Mouse (Mus musculus) heart, adult 2 months (tissue): Measurements from ENCODE around the gene Arl4c. TPM values are rescaled to one million over a fixed set of nuclear protein-coding genes. Genes with fewer than 3 reads are reported as not detected.

ENCODE experiments used
- DNase-seq, 2 experiments: peaks; one replicate each; pipeline ENCODE4 v3.0.0; 2021
- H3K27ac ChIP-seq: fragments of 200-600 bp; 2 replicates; pipeline ENCODE4 v1.8.1; 2022
- H3K27me3 ChIP-seq: fragments of 200-500 bp; 2 replicates; pipeline ENCODE4 v1.6.1; 2012; ENCODE audit warnings: mild to moderate bottlenecking, low read length, inconsistent platforms, mixed read lengths; ENCODE audit not compliant: control insufficient read depth, insufficient read depth
- H3K36me3 ChIP-seq: fragments of 200-500 bp; 2 replicates; pipeline ENCODE4 v1.6.1; 2012; ENCODE audit warnings: low read length, inconsistent platforms; ENCODE audit not compliant: control insufficient read depth, insufficient read depth
- H3K4me1 ChIP-seq: fragments of 200-500 bp; 2 replicates; pipeline ENCODE4 v1.6.1; 2011; ENCODE audit warnings: low read length; ENCODE audit not compliant: control insufficient read depth, insufficient read depth
- H3K4me3 ChIP-seq: fragments of 200-600 bp; 2 replicates; pipeline ENCODE4 v1.8.1; 2022
- H3K79me2 ChIP-seq: fragments of 200-500 bp; replicated peaks from 2 replicates; pipeline ENCODE4 v1.6.1; 2012; ENCODE audit warnings: mild to moderate bottlenecking, inconsistent platforms, low read length, moderate library complexity, mixed read lengths; ENCODE audit not compliant: control insufficient read depth, insufficient read depth
- H3K9ac ChIP-seq: fragments of 200-500 bp; 2 replicates; pipeline ENCODE4 v1.6.1; 2012; ENCODE audit warnings: low read depth, mild to moderate bottlenecking, control low read depth, inconsistent platforms, low read length, mixed read lengths
- CTCF ChIP-seq: fragments of 200-600 bp; IDR thresholded peaks from 2 replicates; pipeline ENCODE4 v1.8.1; 2022; ENCODE audit warnings: antibody characterized with exemption, mild to moderate bottlenecking, moderate library complexity
- EP300 ChIP-seq: fragments of 200-500 bp; IDR thresholded peaks from 2 replicates; pipeline ENCODE4 v1.6.1; 2011; ENCODE audit warnings: low read depth, low read length, control low read depth; ENCODE audit not compliant: insufficient read depth
- POLR2A ChIP-seq: fragments of 200-500 bp; IDR thresholded peaks from 2 replicates; pipeline ENCODE4 v1.6.1; 2011; ENCODE audit warnings: mild to moderate bottlenecking, low read depth, low read length, control low read depth; ENCODE audit not compliant: insufficient read depth
- WGBS: fragments of 180-500 bp; shearing (Covaris S2); methylation state at CpG from one replicate; pipeline ENCODE4 v1.1.7; 2018; 5-methylcytosine and 5-hydroxymethylcytosine counted together
- intact Hi-C: fragments of 180-260 bp; cut with DNase I; formaldehyde crosslinking; loops from one replicate; pipeline ENCODE4 v1.15.1; 2025
- polyA plus RNA-seq: library from polyadenylated mRNA; depleted of rRNA; stranded (reverse); fragments of >200 nt; gene quantifications from 2 replicates; pipeline ENCODE4 v1.2.3, GENCODE M21; 2012
- total RNA-seq, 2 experiments: library from RNA; stranded (reverse); gene quantifications; 2 replicates each; pipeline ENCODE4 v1.2.3; 2021

The Arl4c gene
- total and polyA plus RNA-seq, 3 experiments: 3.4 to 4.9 (median 4.5) TPM

GRCm38 (mm10) chr1:88670807-88671206 lies 31.2 kb downstream of the Arl4c start:
- 72% methylated on average over 4 of the region's 4 CpGs for WGBS
- Histone ChIP-seq H3K4me3 (no peak overlapping the region), H3K4me1 (no peaks in the 10 kb centered on the region)

GRCm38 (mm10) chr1:88668846-88669810 lies 32.9 kb downstream of the Arl4c start:
- WGBS: 81% methylated on average over 14 of the region's 14 CpGs
- no peak overlapping the region for H3K4me3 ChIP-seq
- no peaks in the 10 kb centered on the region for H3K79me2 ChIP-seq
- H3K27me3 ChIP-seq: no peaks in the 10 kb centered on the region
- no peak for DNase-seq
- TF ChIP-seq CTCF: no peak
- TF ChIP-seq EP300: no peak
- no peak for TF ChIP-seq POLR2A
- no peaks in the 10 kb centered on the region for H3K36me3 ChIP-seq
- no peak overlapping the region for H3K27ac ChIP-seq
- intact Hi-C loops: no loop called here
- H3K4me1 ChIP-seq: no peaks in the 10 kb centered on the region
- no peak overlapping the region for H3K9ac ChIP-seq

More at GRCm38 (mm10) chr1:88670807-88671206, 31.2 kb downstream of the Arl4c start:
- H3K9ac ChIP-seq: no peak overlapping the region
- H3K27me3 ChIP-seq: no peaks in the 10 kb centered on the region
- TF ChIP-seq CTCF (no peak), EP300 (no peak), POLR2A (no peak)
- no peak overlapping the region for H3K27ac ChIP-seq
- no peaks in the 10 kb centered on the region for H3K36me3 ChIP-seq
- no peaks in the 10 kb centered on the region for H3K79me2 ChIP-seq
- intact Hi-C loops: no loop called here
- DNase-seq: no peak

GRCm38 (mm10) chr1:88668353-88668752 lies 33.7 kb downstream of the Arl4c start:
- Histone ChIP-seq H3K79me2 (no peaks in the 10 kb centered on the region), H3K27ac (no peak overlapping the region), H3K4me3 (no peak overlapping the region), H3K27me3 (no peaks in the 10 kb centered on the region), H3K4me1 (no peaks in the 10 kb centered on the region), H3K36me3 (no peaks in the 10 kb centered on the region), H3K9ac (no peak overlapping the region)
- WGBS: 46% methylated on average over 7 of the region's 7 CpGs
- TF ChIP-seq POLR2A (no peak), EP300 (no peak), CTCF (no peak)
- intact Hi-C loops: no loop called here
- DNase-seq: no peak

GRCm38 (mm10) chr1:88664623-88665022 lies 37.4 kb downstream of the Arl4c start:
- 63% methylated on average over 3 of the region's 3 CpGs for WGBS
- TF ChIP-seq POLR2A: no peak
- no peak for TF ChIP-seq EP300
- no peak for TF ChIP-seq CTCF
- Histone ChIP-seq H3K9ac (no peak overlapping the region), H3K36me3 (no peaks in the 10 kb centered on the region), H3K4me3 (no peak overlapping the region), H3K27ac (no peak overlapping the region), H3K4me1 (peaks cover 6% of the 10 kb centered on the region), H3K27me3 (no peaks in the 10 kb centered on the region), H3K79me2 (no peaks in the 10 kb centered on the region)
- intact Hi-C loops: loop anchor here (5.0 kb wide), 1 partner anchor 38 kb away; the partner anchor contains the start of gene Arl4c
- DNase-seq: no peak

GRCm38 (mm10) chr1:88662736-88663135 lies 39.3 kb downstream of the Arl4c start:
- H3K27me3 ChIP-seq: no peaks in the 10 kb centered on the region
- intact Hi-C loops: loop anchor here (5.0 kb wide), 1 partner anchor 40 kb away; the partner anchor contains the start of gene Arl4c
- TF ChIP-seq EP300 (no peak), CTCF (no peak), POLR2A (no peak)
- 65% methylated on average over 5 of the region's 5 CpGs for WGBS
- no peaks in the 10 kb centered on the region for H3K79me2 ChIP-seq
- no peak overlapping the region for H3K27ac ChIP-seq
- no peak overlapping the region for H3K9ac ChIP-seq
- peaks cover 14% of the 10 kb centered on the region for H3K4me1 ChIP-seq
- DNase-seq: no peak
- no peaks in the 10 kb centered on the region for H3K36me3 ChIP-seq
- no peak overlapping the region for H3K4me3 ChIP-seq

GRCm38 (mm10) chr1:88661209-88661608 lies 40.8 kb downstream of the Arl4c start:
- Histone ChIP-seq H3K4me3 (no peak overlapping the region), H3K27me3 (no peaks in the 10 kb centered on the region), H3K27ac (no peak overlapping the region), H3K79me2 (no peaks in the 10 kb centered on the region), H3K4me1 (peaks cover 19% of the 10 kb centered on the region), H3K36me3 (no peaks in the 10 kb centered on the region), H3K9ac (no peak overlapping the region)
- intact Hi-C loops: loop anchor here (5.0 kb wide), 1 partner anchor 41 kb away; the partner anchor contains the start of gene Arl4c
- no peak for TF ChIP-seq EP300
- 93% methylated on average over 3 of the region's 3 CpGs for WGBS
- no peak for DNase-seq
